In the genomic region with DNA sequence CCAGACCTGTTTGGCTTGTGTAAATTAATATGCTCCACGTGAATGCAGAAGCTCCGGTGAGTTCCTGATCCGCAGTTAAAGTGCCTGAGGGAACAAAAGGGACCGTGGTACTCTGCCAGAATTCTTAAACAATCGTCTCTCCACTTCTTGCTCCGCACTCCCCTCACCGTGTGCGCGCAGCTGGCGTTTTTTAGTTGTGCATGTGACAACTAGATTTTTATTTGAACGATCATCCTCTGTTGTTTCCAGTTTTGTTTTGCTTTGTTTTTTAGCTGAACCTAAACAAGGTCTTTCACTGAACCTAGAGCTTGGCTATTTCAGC, we compare ENCODE assay signal across 7 mouse cellular contexts. TPM values are rescaled to one million over a fixed set of nuclear protein-coding genes. Genes with fewer than 3 reads are reported as not detected.
DNase-seq lines count a peak whose midpoint lies in the region; ATAC-seq lines count a peak whose summit lies in the region.

No protein-coding gene starts in this region.

- H3K36me3 ChIP-seq in lung, embryonic 15.5 days, result no peaks in the 10 kb centered on the region
- H3K36me3 ChIP-seq in forebrain, embryonic 16.5 days (ENCODE audit: control insufficient read depth, insufficient read depth), result no peaks in the 10 kb centered on the region
- H3K36me3 ChIP-seq in liver, embryonic 13.5 days, result no peaks in the 10 kb centered on the region
- H3K36me3 ChIP-seq in stomach, embryonic 16.5 days (ENCODE audit: control insufficient read depth, insufficient read depth, low read length), result no peaks in the 10 kb centered on the region

- no peaks in the 10 kb centered on the region for H3K27me3 ChIP-seq in lung, embryonic 15.5 days
- H3K27me3 ChIP-seq in forebrain, embryonic 16.5 days (replicated peaks; ENCODE audit: control insufficient read depth, insufficient read depth, low read length), result no peaks in the 10 kb centered on the region
- no peaks in the 10 kb centered on the region for H3K27me3 ChIP-seq in liver, embryonic 13.5 days
- no peaks in the 10 kb centered on the region for H3K27me3 ChIP-seq in stomach, embryonic 16.5 days (ENCODE audit: control insufficient read depth, insufficient read depth, low read length)

- H3K9ac ChIP-seq in lung, embryonic 15.5 days, result no peak overlapping the region
- H3K9ac ChIP-seq in forebrain, embryonic 16.5 days (replicated peaks; ENCODE audit: low read depth, low read length), result peak overlapping the region; percentile 68
- no peak overlapping the region; the same call in 1 of the 2 replicates for H3K9ac ChIP-seq in liver, embryonic 13.5 days
- peak overlapping the region; percentile 50 for H3K9ac ChIP-seq in stomach, embryonic 16.5 days (ENCODE audit: low read length)

- peak overlapping the region; percentile 94 for H3K27ac ChIP-seq in lung, embryonic 15.5 days
- peak overlapping the region; percentile 90 for H3K27ac ChIP-seq in forebrain, embryonic 16.5 days (ENCODE audit: low read length)
- H3K27ac ChIP-seq in liver, embryonic 13.5 days, result peak overlapping the region; percentile 70
- H3K27ac ChIP-seq in stomach, embryonic 16.5 days (ENCODE audit: low read length), result peak overlapping the region; percentile 93

- H3K9me3 ChIP-seq in lung, embryonic 15.5 days, result no peaks in the 10 kb centered on the region
- no peaks in the 10 kb centered on the region for H3K9me3 ChIP-seq in forebrain, embryonic 16.5 days (ENCODE audit: control insufficient read depth, low read length)
- no peaks in the 10 kb centered on the region for H3K9me3 ChIP-seq in liver, embryonic 13.5 days (replicated peaks)
- H3K9me3 ChIP-seq in stomach, embryonic 16.5 days (replicated peaks; ENCODE audit: control insufficient read depth, low read length), result no peaks in the 10 kb centered on the region

- DNase-seq in lung, postnatal 25 days (ENCODE audit: low spot score), result no peak
- no peak for DNase-seq in liver, embryonic 13.5 days
- DNase-seq in B cell, adult 2 months, result no peak
- no peak for DNase-seq in layer of hippocampus, adult 11-12 months (ENCODE audit: low spot score)

- no peak for ATAC-seq in lung, embryonic 15.5 days (ENCODE audit: borderline replicate concordance, extremely low read depth, low FRiP score, low TSS enrichment)
- ATAC-seq in forebrain, embryonic 16.5 days, result no peak
- no peak for ATAC-seq in liver, embryonic 13.5 days (ENCODE audit: low read depth)
- no peak for ATAC-seq in stomach, embryonic 16.5 days (ENCODE audit: insufficient read depth, low FRiP score)

- WGBS in lung, embryonic 15.5 days, result 31% methylated on average over 11 of the region's 11 CpGs
- 14% methylated on average over 11 of the region's 11 CpGs for WGBS in forebrain, embryonic 16.5 days
- 38% methylated on average over 11 of the region's 11 CpGs for WGBS in liver, embryonic 13.5 days (ENCODE audit: insufficient replicate concordance)
- 27% methylated on average over 11 of the region's 11 CpGs for WGBS in stomach, embryonic 16.5 days

- H3K4me1 ChIP-seq in lung, embryonic 15.5 days, result peaks cover 18% of the 10 kb centered on the region; the same call in 1 of the 2 replicates
- H3K4me1 ChIP-seq in forebrain, embryonic 16.5 days (replicated peaks; ENCODE audit: control insufficient read depth, insufficient read depth, low read length), result peaks cover 18% of the 10 kb centered on the region
- H3K4me1 ChIP-seq in liver, embryonic 13.5 days (replicated peaks), result peaks cover 41% of the 10 kb centered on the region
- H3K4me1 ChIP-seq in stomach, embryonic 16.5 days (ENCODE audit: control insufficient read depth, insufficient read depth, low read length), result peaks cover 13% of the 10 kb centered on the region

- H3K4me2 ChIP-seq in lung, embryonic 15.5 days, result peak overlapping the region; percentile 75
- peak overlapping the region; percentile 80 for H3K4me2 ChIP-seq in forebrain, embryonic 16.5 days (ENCODE audit: low read length)
- H3K4me2 ChIP-seq in liver, embryonic 13.5 days, result peak overlapping the region; percentile 70
- H3K4me2 ChIP-seq in stomach, embryonic 16.5 days (ENCODE audit: low read depth, low read length), result peak overlapping the region; percentile 84

- peak overlapping the region; percentile 49; the same call in 1 of the 2 replicates for H3K4me3 ChIP-seq in lung, embryonic 15.5 days
- H3K4me3 ChIP-seq in forebrain, embryonic 16.5 days (replicated peaks; ENCODE audit: low read length), result peak overlapping the region; percentile 51
- no peak overlapping the region for H3K4me3 ChIP-seq in liver, embryonic 13.5 days (replicated peaks)
- peak overlapping the region; percentile 54 for H3K4me3 ChIP-seq in stomach, embryonic 16.5 days (replicated peaks; ENCODE audit: low read length)

RNA-seq across cellular contexts. Expression of a gene that starts 28.3 kb away (rescaled TPM):
- 23.0 and 24.8 TPM in 2 replicates for polyA plus RNA-seq in lung, embryonic 15.5 days (2015; fragmentation: Nextera tagmentation; extraction: Ambion mirVana)
- polyA plus RNA-seq in forebrain, embryonic 16.5 days (2015; fragmentation: Nextera tagmentation; extraction: Ambion mirVana), result 9.7 and 11.2 TPM in 2 replicates
- 42.6 and 46.1 TPM in 2 replicates for polyA plus RNA-seq in liver, embryonic 13.5 days (2015; fragmentation: Nextera tagmentation; extraction: Ambion mirVana)
- polyA plus RNA-seq in stomach, embryonic 16.5 days (2015; fragmentation: Nextera tagmentation; extraction: Ambion mirVana), result 48.1 and 52.0 TPM in 2 replicates

RNA-seq across cellular contexts. Expression of a gene that starts 28.4 kb away (rescaled TPM):
- 0.76 and 1.5 TPM in 2 replicates for polyA plus RNA-seq in lung, embryonic 15.5 days (2015; fragmentation: Nextera tagmentation; extraction: Ambion mirVana)
- 32.8 and 39.8 TPM in 2 replicates for polyA plus RNA-seq in forebrain, embryonic 16.5 days (2015; fragmentation: Nextera tagmentation; extraction: Ambion mirVana)
- 0.48 and 0.96 TPM in 2 replicates for polyA plus RNA-seq in liver, embryonic 13.5 days (2015; fragmentation: Nextera tagmentation; extraction: Ambion mirVana)
- polyA plus RNA-seq in stomach, embryonic 16.5 days (2015; fragmentation: Nextera tagmentation; extraction: Ambion mirVana), result 2.2 and 2.6 TPM in 2 replicates

RNA-seq across cellular contexts. Expression of a gene that starts 43.7 kb away (rescaled TPM):
- 2.3 and 4.8 TPM in 2 replicates for polyA plus RNA-seq in lung, embryonic 15.5 days (2015; fragmentation: Nextera tagmentation; extraction: Ambion mirVana)
- polyA plus RNA-seq in forebrain, embryonic 16.5 days (2015; fragmentation: Nextera tagmentation; extraction: Ambion mirVana), result 0.96 and 1.0 TPM in 2 replicates
- 5.1 and 7.8 TPM in 2 replicates for polyA plus RNA-seq in liver, embryonic 13.5 days (2015; fragmentation: Nextera tagmentation; extraction: Ambion mirVana)
- 12.4 and 14.4 TPM in 2 replicates for polyA plus RNA-seq in stomach, embryonic 16.5 days (2015; fragmentation: Nextera tagmentation; extraction: Ambion mirVana)

RNA-seq across cellular contexts. Expression of a gene that starts 51.4 kb away (rescaled TPM):
- 35.4 and 36.0 TPM in 2 replicates for polyA plus RNA-seq in lung, embryonic 15.5 days (2015; fragmentation: Nextera tagmentation; extraction: Ambion mirVana)
- polyA plus RNA-seq in forebrain, embryonic 16.5 days (2015; fragmentation: Nextera tagmentation; extraction: Ambion mirVana), result 23.8 and 29.2 TPM in 2 replicates
- 24.0 and 27.9 TPM in 2 replicates for polyA plus RNA-seq in liver, embryonic 13.5 days (2015; fragmentation: Nextera tagmentation; extraction: Ambion mirVana)
- polyA plus RNA-seq in stomach, embryonic 16.5 days (2015; fragmentation: Nextera tagmentation; extraction: Ambion mirVana), result 35.0 and 37.5 TPM in 2 replicates

Comparison
In these comparisons a context has a peak if more than half of its experiments do, and no peak if none do; other contexts are left out.
1. H3K9ac ChIP-seq: peak in forebrain, embryonic 16.5 days (single experiment) and stomach, embryonic 16.5 days (single experiment); none in lung, embryonic 15.5 days (single experiment) and liver, embryonic 13.5 days (single experiment).
2. Peak in every context shown above with its lines, with median percentiles within 50 percentile points of each other: H3K27ac ChIP-seq and H3K4me2 ChIP-seq.